Mouse (Mus musculus) spleen, adult 2 months (tissue): ENCODE results near the gene Foxk1.

Source experiments
- CTCF ChIP-seq: fragments of 200-500 bp; IDR thresholded peaks from 2 replicates; pipeline ENCODE4 v1.5.1; 2011; ENCODE audit warnings: mild to moderate bottlenecking, inconsistent platforms; ENCODE audit not compliant: insufficient read depth, insufficient read length, insufficient replicate concordance; ENCODE audit errors: extremely low read depth
- POLR2A ChIP-seq: fragments of 200-500 bp; IDR thresholded peaks from 2 replicates; pipeline ENCODE4 v1.6.1; 2011; ENCODE audit warnings: low read depth, low read length, inconsistent platforms

DNA sequence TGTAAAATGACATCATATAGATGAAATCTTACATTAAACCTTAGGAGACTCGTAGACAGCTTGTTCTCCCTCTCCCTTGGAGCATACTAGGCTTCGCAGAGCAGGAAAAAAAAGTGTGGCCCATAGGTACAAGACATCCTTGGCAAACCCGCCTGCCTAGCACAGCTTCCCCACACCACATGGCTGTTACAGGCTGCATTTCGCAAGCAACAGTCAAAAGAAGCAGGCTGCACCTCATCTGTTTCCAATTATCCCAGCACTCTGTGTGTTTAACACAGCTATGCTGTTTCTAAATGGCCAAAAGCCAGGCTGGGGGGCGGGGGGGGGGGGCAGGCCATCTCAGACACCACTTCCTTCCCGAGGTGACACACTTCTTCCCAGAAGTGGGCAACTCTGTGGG is 20.8 kb upstream of the Foxk1 start:
- TF ChIP-seq CTCF (no peak), POLR2A (no peak)
